Mouse (Mus musculus): Measurements from ENCODE around the gene C87436. TPM values are rescaled to one million over a fixed set of nuclear protein-coding genes. Genes with fewer than 3 reads are reported as not detected.

C87436 gene
- polyA plus RNA-seq, 1 experiment from 2014 or later, result 22.4 TPM

DNA sequence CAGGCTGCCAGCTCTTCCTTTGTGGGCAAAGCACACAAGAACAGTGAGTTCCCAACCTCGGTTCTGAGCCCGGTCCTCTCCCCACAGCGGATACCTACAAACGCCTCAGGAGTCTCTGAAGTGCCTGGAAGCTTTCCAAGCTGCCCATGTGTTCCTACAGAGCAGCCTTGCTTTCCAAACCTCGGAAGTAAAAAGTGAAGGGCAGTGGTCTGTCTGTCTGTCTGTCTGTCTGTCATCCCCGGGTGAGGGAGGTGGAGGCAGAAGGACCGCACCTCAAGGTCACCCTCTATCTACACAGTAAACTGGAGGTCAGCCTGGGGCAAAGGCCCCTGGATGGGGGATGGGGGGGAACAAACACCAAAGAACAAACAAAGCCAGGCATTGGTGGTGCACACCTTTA, 67.5 kb downstream of the C87436 start:
- Histone ChIP-seq H3K4me3 (no peak overlapping the region), H3K9me3 (no peaks in the 10 kb centered on the region), H3K36me3 (no peaks in the 10 kb centered on the region), H3K9ac (no peak overlapping the region), H3K27ac (replicated peaks) (no peak overlapping the region), H3K4me1 (replicated peaks) (no peaks in the 10 kb centered on the region), H3K4me2 (no peak overlapping the region), H3K27me3 (no peaks in the 10 kb centered on the region)
- 75% methylated on average over 7 of the region's 7 CpGs for WGBS
- ATAC-seq (ENCODE audit: low read depth), result no peak

DNA sequence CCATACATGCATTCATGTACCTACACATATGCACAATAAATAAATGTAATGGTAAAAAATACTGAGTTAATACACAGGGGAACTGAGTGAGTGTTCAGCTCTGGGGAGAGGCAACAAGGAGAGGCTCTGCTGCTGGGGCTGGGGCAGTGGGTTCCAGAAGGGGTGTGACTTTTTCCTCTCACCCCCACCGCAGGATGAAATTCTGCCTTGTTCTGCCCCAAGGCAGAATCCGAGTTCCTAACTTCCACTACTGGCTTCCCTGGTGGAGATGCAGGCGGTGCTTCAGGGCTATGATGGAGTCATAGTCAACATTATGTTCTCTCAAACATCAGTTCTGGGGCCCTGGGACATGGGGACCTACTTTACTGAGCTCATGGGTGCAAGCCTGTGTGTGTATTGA, 68.1 kb downstream of the C87436 start:
- WGBS, result 82% methylated on average over 3 of the region's 3 CpGs
- no peaks in the 10 kb centered on the region for H3K27me3 ChIP-seq
- no peak for ATAC-seq (ENCODE audit: low read depth)
- H3K4me3 ChIP-seq, result no peak overlapping the region
- H3K36me3 ChIP-seq, result no peaks in the 10 kb centered on the region
- H3K4me2 ChIP-seq, result no peak overlapping the region
- H3K9ac ChIP-seq, result no peak overlapping the region
- H3K9me3 ChIP-seq, result no peaks in the 10 kb centered on the region
- H3K27ac ChIP-seq (replicated peaks), result no peak overlapping the region
- H3K4me1 ChIP-seq (replicated peaks), result no peaks in the 10 kb centered on the region

DNA sequence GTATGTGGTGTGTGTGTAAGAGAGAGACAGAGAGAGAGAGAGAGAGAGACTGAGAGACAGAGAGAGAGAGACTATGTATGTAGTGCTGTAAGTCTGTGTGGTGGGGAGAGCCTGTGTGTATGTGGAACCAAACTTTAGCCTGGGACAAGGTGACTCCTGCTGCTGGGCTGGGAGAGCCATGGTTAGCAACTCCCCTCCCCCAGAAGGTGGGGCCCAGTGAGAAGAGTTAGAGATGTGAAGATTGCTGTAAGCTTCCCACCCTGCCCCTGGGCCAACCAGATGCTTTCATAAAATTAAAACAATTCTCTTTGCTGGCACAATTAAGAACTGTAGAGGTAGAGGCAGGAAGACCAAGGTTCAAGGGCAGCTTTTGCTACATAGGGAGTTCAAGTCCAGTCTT, 68.9 kb downstream of the C87436 start:
- Histone ChIP-seq H3K27me3 (no peaks in the 10 kb centered on the region), H3K27ac (replicated peaks) (no peak overlapping the region), H3K9me3 (no peaks in the 10 kb centered on the region), H3K9ac (no peak overlapping the region), H3K4me3 (no peak overlapping the region), H3K4me2 (no peak overlapping the region), H3K36me3 (no peaks in the 10 kb centered on the region), H3K4me1 (replicated peaks) (no peaks in the 10 kb centered on the region)
- ATAC-seq (ENCODE audit: low read depth), result no peak

DNA sequence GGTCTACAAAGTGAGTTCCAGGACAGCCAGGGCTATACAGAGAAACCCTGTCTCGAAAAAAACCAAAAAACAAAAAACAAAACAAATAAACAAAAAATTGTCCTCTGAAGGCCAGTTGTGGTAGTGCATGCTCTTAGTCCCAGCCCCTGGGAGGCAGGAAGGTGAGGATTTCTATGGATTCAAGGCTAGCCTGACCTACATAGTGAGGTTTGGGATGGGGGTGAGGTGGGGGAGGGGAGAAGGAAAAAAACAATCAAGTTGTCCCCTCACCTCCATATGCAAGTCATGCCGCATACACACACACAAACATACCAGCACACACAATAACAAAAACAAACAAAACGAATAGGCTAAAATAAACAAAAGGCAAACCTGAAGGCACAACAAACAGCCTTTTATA, 70.6 kb downstream of the C87436 start:
- H3K27ac ChIP-seq (replicated peaks), result no peak overlapping the region
- no peaks in the 10 kb centered on the region for H3K27me3 ChIP-seq
- H3K9ac ChIP-seq, result no peak overlapping the region
- no peaks in the 10 kb centered on the region for H3K9me3 ChIP-seq
- H3K4me2 ChIP-seq, result no peak overlapping the region
- no peak for ATAC-seq (ENCODE audit: low read depth)
- no peaks in the 10 kb centered on the region for H3K4me1 ChIP-seq (replicated peaks)
- H3K4me3 ChIP-seq, result no peak overlapping the region
- H3K36me3 ChIP-seq, result no peaks in the 10 kb centered on the region
- WGBS, result 82% methylated on average over 3 of the region's 3 CpGs

DNA sequence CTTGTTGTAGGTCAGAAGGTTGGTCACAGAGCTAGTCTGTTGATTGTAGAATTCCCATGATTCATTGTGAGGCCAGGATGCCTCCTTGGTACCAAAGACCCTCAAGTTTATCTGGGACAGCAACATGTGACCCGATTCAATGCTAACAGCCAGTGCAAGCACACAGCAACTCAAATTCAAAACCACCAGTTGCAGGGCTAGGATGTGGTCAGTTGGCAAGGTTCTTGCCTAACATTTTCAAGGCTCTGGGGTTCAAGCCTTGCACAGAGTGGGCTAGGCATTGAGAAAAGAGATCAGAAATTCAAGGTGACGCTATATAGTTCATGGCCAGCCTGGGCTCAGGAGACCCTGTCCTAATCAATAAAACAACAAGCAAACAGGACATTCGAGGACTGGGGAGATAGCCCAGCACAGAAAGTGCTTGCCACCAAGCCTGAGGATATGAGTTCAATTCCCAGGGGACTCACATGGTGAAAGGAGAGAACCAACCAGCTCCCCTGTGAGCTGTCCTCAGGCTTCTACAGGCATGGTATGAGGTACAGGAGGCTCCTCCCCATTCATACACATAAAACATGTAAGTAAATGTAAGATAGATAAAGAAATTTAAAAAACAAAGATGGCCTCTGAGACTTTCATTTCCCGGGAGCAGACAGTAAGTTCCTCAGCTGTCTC, 71.2 kb downstream of the C87436 start:
- no peak overlapping the region for H3K4me3 ChIP-seq
- no peak overlapping the region for H3K27ac ChIP-seq (replicated peaks)
- no peak overlapping the region for H3K4me2 ChIP-seq
- no peak for ATAC-seq (ENCODE audit: low read depth)
- H3K27me3 ChIP-seq, result no peaks in the 10 kb centered on the region
- no peaks in the 10 kb centered on the region for H3K36me3 ChIP-seq
- 88% methylated on average over 4 of the region's 4 CpGs for WGBS
- no peak overlapping the region for H3K9ac ChIP-seq
- H3K9me3 ChIP-seq, result no peaks in the 10 kb centered on the region
- no peaks in the 10 kb centered on the region for H3K4me1 ChIP-seq (replicated peaks)

DNA sequence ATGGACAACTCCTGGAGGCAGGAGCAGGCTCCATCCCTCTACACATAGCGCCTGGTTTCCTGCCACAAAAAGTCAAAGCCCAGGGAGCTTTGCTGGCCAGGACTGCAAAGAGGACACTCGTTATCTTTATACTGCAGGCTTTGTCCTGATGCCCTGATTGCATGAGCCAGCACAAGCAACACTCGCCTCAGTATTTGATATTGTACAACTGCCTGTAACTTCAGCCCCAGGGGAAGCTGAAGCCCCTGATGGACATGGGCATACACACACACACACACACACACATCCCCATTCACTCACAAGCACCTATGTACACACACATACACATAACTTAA, 71.7 kb downstream of the C87436 start:
- H3K9me3 ChIP-seq, result no peaks in the 10 kb centered on the region
- no peaks in the 10 kb centered on the region for H3K27me3 ChIP-seq
- no peaks in the 10 kb centered on the region for H3K4me1 ChIP-seq (replicated peaks)
- 69% methylated on average over 3 of the region's 3 CpGs for WGBS
- H3K36me3 ChIP-seq, result no peaks in the 10 kb centered on the region
- H3K9ac ChIP-seq, result no peak overlapping the region
- no peak overlapping the region for H3K27ac ChIP-seq (replicated peaks)
- no peak for ATAC-seq (ENCODE audit: low read depth)
- no peak overlapping the region for H3K4me3 ChIP-seq
- no peak overlapping the region for H3K4me2 ChIP-seq

DNA sequence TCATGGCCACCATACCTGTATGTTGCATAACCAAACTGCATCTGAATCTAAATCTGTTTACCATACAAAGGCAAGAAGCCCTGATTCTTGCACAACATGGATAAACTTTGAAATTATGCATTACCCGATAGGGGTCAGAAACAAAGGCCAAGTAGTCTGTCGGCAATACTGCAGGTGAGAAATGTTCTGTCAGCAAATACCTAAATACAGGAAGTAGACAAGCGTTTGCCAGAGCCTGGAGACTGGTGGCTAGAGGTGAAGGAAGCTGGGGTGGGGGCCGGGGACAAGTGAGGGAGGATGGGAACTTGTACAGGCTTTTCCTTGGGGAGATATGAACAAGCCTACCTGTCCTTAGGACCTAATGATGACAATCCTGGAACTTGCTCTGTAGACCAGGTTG, 72.8 kb downstream of the C87436 start:
- H3K9ac ChIP-seq, result no peak overlapping the region
- H3K27ac ChIP-seq (replicated peaks), result no peak overlapping the region
- H3K27me3 ChIP-seq, result no peaks in the 10 kb centered on the region
- no peak overlapping the region for H3K4me3 ChIP-seq
- no peaks in the 10 kb centered on the region for H3K36me3 ChIP-seq
- no peak for ATAC-seq (ENCODE audit: low read depth)
- no peaks in the 10 kb centered on the region for H3K9me3 ChIP-seq
- H3K4me1 ChIP-seq (replicated peaks), result no peaks in the 10 kb centered on the region
- no peak overlapping the region for H3K4me2 ChIP-seq
- 80% methylated on average over 4 of the region's 4 CpGs for WGBS

DNA sequence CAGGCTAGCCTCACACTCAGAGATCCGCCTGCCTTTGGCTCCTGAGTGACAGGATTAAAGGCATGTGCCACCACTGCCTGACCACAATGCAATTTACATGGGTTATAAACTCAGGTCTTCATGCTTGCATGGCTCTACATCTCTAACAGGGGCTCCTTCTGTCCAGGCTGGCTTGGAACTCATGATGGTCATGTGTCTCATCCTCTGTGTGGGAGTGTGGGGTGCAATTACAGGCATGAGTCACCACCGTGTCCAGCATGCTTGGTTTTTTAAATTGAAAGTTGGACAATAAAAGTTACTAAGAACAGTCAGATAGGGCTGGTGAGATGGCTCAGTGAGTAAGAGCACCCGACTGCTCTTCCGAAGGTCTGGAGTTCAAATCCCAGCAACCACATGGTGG, 75.1 kb downstream of the C87436 start:
- Histone ChIP-seq H3K4me1 (replicated peaks) (no peaks in the 10 kb centered on the region), H3K36me3 (no peaks in the 10 kb centered on the region), H3K4me3 (no peak overlapping the region), H3K9ac (no peak overlapping the region), H3K27me3 (no peaks in the 10 kb centered on the region), H3K27ac (replicated peaks) (no peak overlapping the region), H3K9me3 (no peaks in the 10 kb centered on the region), H3K4me2 (no peak overlapping the region)
- WGBS, result 92% methylated on average over 4 of the region's 4 CpGs
- no peak for ATAC-seq (ENCODE audit: low read depth)

DNA sequence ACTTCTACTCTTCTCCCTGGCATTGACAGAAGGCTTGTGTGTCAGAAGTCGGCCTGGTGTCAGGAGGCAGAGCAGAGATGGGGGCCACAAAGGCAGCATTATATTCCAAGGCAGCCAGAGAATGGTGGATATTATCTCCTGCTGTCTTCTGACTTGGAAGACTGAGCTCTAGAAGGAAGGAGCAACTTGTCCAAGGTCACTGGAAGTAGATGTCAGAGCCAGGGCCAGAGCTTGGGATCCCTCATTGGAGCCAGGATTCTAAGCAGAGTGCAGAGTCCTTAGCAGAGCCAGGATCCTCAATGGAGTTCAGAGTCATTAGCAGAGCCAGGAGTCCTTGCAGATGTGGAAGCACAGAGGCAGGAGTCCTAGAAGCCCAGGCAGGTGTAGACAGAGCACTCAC, 77.8 kb downstream of the C87436 start:
- Histone ChIP-seq H3K4me1 (replicated peaks) (no peaks in the 10 kb centered on the region; the same call in 1 of the 2 replicates), H3K36me3 (peaks cover 2% of the 10 kb centered on the region), H3K9ac (no peak overlapping the region), H3K9me3 (no peaks in the 10 kb centered on the region), H3K4me2 (no peak overlapping the region), H3K27me3 (no peaks in the 10 kb centered on the region), H3K27ac (replicated peaks) (no peak overlapping the region), H3K4me3 (no peak overlapping the region)
- 80% methylated on average over 1 of the region's 1 CpGs for WGBS
- no peak for ATAC-seq (ENCODE audit: low read depth)

DNA sequence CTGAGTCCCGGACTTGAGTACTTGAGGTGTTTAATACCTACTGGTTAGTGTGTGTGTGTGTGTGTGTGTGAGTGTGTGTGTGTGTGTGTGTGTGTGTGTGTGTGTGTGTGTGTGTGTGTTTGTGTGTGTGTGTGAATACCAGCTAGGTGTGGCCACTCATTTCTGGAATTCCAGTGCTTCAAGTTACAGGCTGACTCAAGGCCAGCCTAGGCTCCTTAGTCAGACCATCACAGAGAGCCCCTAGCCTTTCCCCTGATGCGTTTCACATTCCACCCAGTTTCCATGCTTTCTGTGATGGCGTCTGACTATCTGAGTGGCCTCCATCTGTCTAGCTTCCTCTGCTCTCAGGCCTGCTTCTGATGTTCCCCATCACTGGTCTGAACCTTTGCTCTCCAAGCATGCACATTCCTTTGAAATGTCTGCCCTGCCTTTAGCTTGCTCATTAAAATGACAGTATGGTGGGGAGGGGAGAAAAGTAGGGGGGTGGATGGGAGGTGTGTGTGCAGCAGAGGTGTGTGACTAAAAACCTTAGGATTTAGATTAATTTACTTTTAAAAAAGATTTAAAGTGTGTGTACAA, 81.7 kb downstream of the C87436 start:
- Histone ChIP-seq H3K9me3 (no peaks in the 10 kb centered on the region), H3K9ac (no peak overlapping the region), H3K36me3 (peaks cover 17% of the 10 kb centered on the region), H3K4me1 (replicated peaks) (peaks cover 18% of the 10 kb centered on the region), H3K4me3 (no peak overlapping the region), H3K4me2 (no peak overlapping the region), H3K27me3 (no peaks in the 10 kb centered on the region), H3K27ac (replicated peaks) (no peak overlapping the region)
- WGBS, result 78% methylated on average over 3 of the region's 3 CpGs
- ATAC-seq (ENCODE audit: low read depth), result no peak

DNA sequence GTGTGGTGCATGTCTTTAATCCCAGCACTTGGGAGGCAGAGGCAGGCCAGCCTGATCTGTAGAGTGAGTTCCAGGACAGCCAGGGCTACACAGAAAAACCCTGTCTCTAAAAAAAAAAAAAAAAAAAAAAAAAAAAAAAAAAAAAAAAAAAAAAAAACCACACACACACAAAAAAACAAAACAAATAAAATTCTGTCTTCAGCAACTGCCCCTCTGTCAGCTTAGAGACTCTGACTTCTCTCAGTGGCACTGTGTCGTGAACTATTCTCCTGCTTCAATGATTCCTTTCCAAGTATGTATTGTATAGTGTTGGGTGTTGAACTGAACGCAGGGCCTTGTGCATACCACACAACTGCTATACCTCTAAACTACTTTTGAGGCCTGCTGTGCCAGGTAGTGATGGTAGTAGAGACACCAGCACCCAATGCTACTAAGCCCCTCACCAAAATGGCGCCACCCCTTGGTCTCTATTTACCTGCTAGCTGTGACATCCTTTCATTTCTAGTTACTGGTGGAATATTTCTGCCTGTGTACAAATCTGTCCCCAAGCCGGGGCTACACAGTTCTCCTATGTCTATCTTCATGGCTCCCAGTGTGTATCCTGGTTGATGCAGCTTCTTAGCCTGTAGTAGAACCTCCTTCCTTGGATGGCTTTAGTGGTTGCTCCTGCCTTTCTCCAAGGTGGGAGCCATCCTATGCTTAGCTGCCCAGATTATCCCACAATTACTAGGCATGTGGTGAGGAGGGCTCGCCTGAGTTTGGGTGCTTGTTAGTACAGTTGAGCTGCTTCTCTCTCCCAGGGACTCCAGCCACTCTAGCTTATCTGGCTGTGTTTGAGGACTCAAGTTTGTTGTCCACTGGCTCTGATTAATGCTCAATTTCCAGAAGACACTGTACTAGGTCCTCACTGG, 84.1 kb downstream of the C87436 start:
- H3K4me1 ChIP-seq (replicated peaks), result peaks cover 18% of the 10 kb centered on the region
- H3K27ac ChIP-seq (replicated peaks), result 0 out of 2 replicates have a peak overlapping the region, but pooled peaks have one; percentile 100
- peaks cover 17% of the 10 kb centered on the region for H3K36me3 ChIP-seq
- ATAC-seq (ENCODE audit: low read depth), result no peak
- no peaks in the 10 kb centered on the region for H3K9me3 ChIP-seq
- WGBS, result 87% methylated on average over 5 of the region's 5 CpGs
- peak overlapping the region; percentile 7; the same call in 1 of the 2 replicates for H3K4me3 ChIP-seq
- H3K27me3 ChIP-seq, result no peaks in the 10 kb centered on the region
- H3K9ac ChIP-seq, result 0 out of 2 replicates have a peak overlapping the region, but pooled peaks have one; percentile 99
- H3K4me2 ChIP-seq, result peak overlapping the region; percentile 98
